ENCODE assay signal across 21 mouse cellular contexts in the genomic region with DNA sequence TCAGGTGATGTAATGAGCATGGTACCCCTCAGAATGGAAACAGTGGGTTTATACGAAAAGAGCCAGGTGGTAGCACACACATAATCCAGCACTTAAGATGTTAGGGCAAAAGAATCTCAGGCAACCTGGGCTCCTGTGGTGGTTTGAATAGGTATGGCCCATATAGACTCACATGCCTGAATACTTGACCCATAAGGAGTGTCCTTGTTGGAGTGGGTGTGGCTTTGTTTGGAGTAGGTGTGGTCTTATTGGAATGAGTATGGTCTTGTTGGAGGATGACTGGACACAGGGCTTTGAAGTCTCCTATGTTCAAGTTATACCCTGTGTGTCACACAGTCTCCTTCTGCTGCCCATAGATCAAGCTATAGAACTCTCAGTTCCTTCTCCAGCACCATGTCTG. TPM values are rescaled to one million over a fixed set of nuclear protein-coding genes. Genes with fewer than 3 reads are reported as not detected.
"Had no signal": no experiment of that assay in that cellular context is flagged by ENCODE, and none has a peak within 500 bp of the region (broad histone marks: within the 10 kb centered on the region; RNA-seq: fewer than 3 reads in every experiment).

No protein-coding gene starts in this region.

- H3K27ac ChIP-seq: midbrain, embryonic 10.5 days; midbrain, embryonic 12.5 days; neural tube, embryonic 13.5 days; neural tube, embryonic 15.5 days had no signal

- H3K36me3 ChIP-seq: midbrain, embryonic 10.5 days; midbrain, embryonic 12.5 days; neural tube, embryonic 13.5 days; neural tube, embryonic 15.5 days had no signal

- H3K4me3 ChIP-seq: midbrain, embryonic 10.5 days; midbrain, embryonic 12.5 days; myocyte; neural tube, embryonic 13.5 days; neural tube, embryonic 15.5 days had no signal

- ATAC-seq: midbrain, embryonic 16.5 days had no signal

- H3K9ac ChIP-seq: lung, embryonic 14.5 days; midbrain, embryonic 12.5 days; neural tube, embryonic 13.5 days; neural tube, embryonic 15.5 days had no signal

- H3K4me2 ChIP-seq: lung, embryonic 14.5 days; midbrain, embryonic 12.5 days; neural tube, embryonic 13.5 days; neural tube, embryonic 15.5 days had no signal

- H3K9me3 ChIP-seq: midbrain, embryonic 10.5 days; midbrain, embryonic 12.5 days; neural tube, embryonic 13.5 days; neural tube, embryonic 15.5 days had no signal

- H3K27me3 ChIP-seq: midbrain, embryonic 12.5 days; neural tube, embryonic 13.5 days; neural tube, embryonic 15.5 days had no signal

- H3K4me1 ChIP-seq: midbrain, embryonic 10.5 days; midbrain, embryonic 12.5 days; neural tube, embryonic 13.5 days; neural tube, embryonic 15.5 days had no signal

- DNase-seq: lung, adult 18-20 months; lung, embryonic 14.5 days; lung, postnatal 10 days; lung, postnatal 4 days; midbrain, embryonic 14.5 days; retina, postnatal 1 day; right cerebral cortex, adult 18-20 months; right cerebral cortex, postnatal 25 days; right cerebral cortex, postnatal 4 days; spleen, adult 18-20 months; thymus, adult 18-20 months; thymus, postnatal 14 days; thymus, postnatal 36 days had no signal

RNA-seq across cellular contexts. Expression of a gene that starts 15.8 kb away (rescaled TPM):
- total RNA-seq: megakaryocyte, adult 5-6 weeks; megakaryocyte-erythroid progenitor cell, adult 5-6 weeks had no signal
